Mouse (Mus musculus) layer of hippocampus, adult 2 months (tissue): ENCODE data around the gene Tmed2. TPM values are rescaled to one million over a fixed set of nuclear protein-coding genes. Genes with fewer than 3 reads are reported as not detected.
A peak's percentile ranks its signal among the peaks of the same experiment; 100 is the strongest.
"Not testable (repeated sequence)": the region's sequence is repeated elsewhere in the genome, so short reads cannot be mapped to it uniquely, and the experiment has no call there.

Source experiments
- DNase-seq, 2 experiments: peaks; one replicate each; pipeline ENCODE4 v3.0.0; 2022; ENCODE audit warnings: low spot score in 2 of 2
- H3K27ac ChIP-seq: fragments of 200-600 bp; 2 replicates; pipeline ENCODE4 v1.8.1; 2022
- H3K4me3 ChIP-seq: fragments of 200-600 bp; 2 replicates; pipeline ENCODE4 v1.8.1; 2022; ENCODE audit warnings: mild to moderate bottlenecking
- CTCF ChIP-seq: fragments of 200-600 bp; conservative IDR thresholded peaks from 2 replicates; pipeline ENCODE4 v1.8.1; 2022; ENCODE audit warnings: antibody characterized with exemption, mild to moderate bottlenecking, moderate library complexity
- total RNA-seq, 2 experiments: library from RNA; stranded (reverse); gene quantifications; 2 replicates each; pipeline ENCODE4 v1.2.3; 2021

Gene Tmed2
- total RNA-seq, 2 experiments from 2014 or later = 97.4 to 99.3 TPM

- Histone ChIP-seq H3K4me3 (peak within 1 kb of the TSS; percentile 69), H3K27ac (peak within 1 kb of the TSS; percentile 96)
- TF ChIP-seq CTCF = no peak
- peak; percentile 72 to 80 for DNase-seq
Measured at GRCm38 (mm10) chr5:124530655-124531582, 9.6 kb upstream of the Tmed2 start, which contains the start of gene Rilpl1. Gene Rilpl1 (minus strand): TSS chr5:124531391.

GRCm38 (mm10) chr5:124531583-124531930 lies 8.9 kb upstream of the Tmed2 start:
- 0 out of 2 replicates have a peak, but pooled peaks have one; percentile 5 for TF ChIP-seq CTCF
- H3K4me3 ChIP-seq = peak overlapping the region; percentile 69
- H3K27ac ChIP-seq = peak overlapping the region; percentile 96
- DNase-seq = no peak

GRCm38 (mm10) chr5:124532451-124532850 lies 8.0 kb upstream of the Tmed2 start:
- TF ChIP-seq CTCF = no peak
- Histone ChIP-seq H3K4me3 (no peak overlapping the region), H3K27ac (peak overlapping the region; percentile 96; the same call in 1 of the 2 replicates)
- no peak for DNase-seq

GRCm38 (mm10) chr5:124535016-124535415 lies 5.5 kb upstream of the Tmed2 start:
- no peak overlapping the region for H3K27ac ChIP-seq
- no peak for DNase-seq
- no peak for TF ChIP-seq CTCF
- no peak overlapping the region for H3K4me3 ChIP-seq

- Histone ChIP-seq H3K4me3 (peak overlapping the region; percentile 26; the same call in 1 of the 2 replicates), H3K27ac (peak overlapping the region; percentile 70)
- DNase-seq = no peak
- peak; percentile 34 for TF ChIP-seq CTCF
Measured at GRCm38 (mm10) chr5:124536776-124537175, 3.7 kb upstream of the Tmed2 start.

GRCm38 (mm10) chr5:124538813-124539792 lies 1.4 kb upstream of the Tmed2 start:
- peak overlapping the region; percentile 74 for H3K27ac ChIP-seq
- H3K4me3 ChIP-seq = no peak overlapping the region
- DNase-seq = peak; percentile 72 to 82
- peak; percentile 83 for TF ChIP-seq CTCF

GRCm38 (mm10) chr5:124539905-124540304 lies 590 bp upstream of the Tmed2 start:
- TF ChIP-seq CTCF = no peak
- no peak for DNase-seq
- Histone ChIP-seq H3K4me3 (peak overlapping the region; percentile 48), H3K27ac (peak overlapping the region; percentile 84)

GRCm38 (mm10) chr5:124540905-124541601 lies 558 bp downstream of the Tmed2 start:
- no peak for TF ChIP-seq CTCF
- DNase-seq = no peak
- H3K27ac ChIP-seq = peak overlapping the region; percentile 75

GRCm38 (mm10) chr5:124541602-124541973 lies 1.1 kb downstream of the Tmed2 start:
- no peak for TF ChIP-seq CTCF
- no peak for DNase-seq
- Histone ChIP-seq H3K4me3 (peak overlapping the region; percentile 85), H3K27ac (peak overlapping the region; percentile 75)

More at GRCm38 (mm10) chr5:124540905-124541601, 558 bp downstream of the Tmed2 start:
- H3K4me3 ChIP-seq = peak overlapping the region; percentile 85

GRCm38 (mm10) chr5:124550737-124551136 lies 10.2 kb downstream of the Tmed2 start:
- DNase-seq, H3K4me3 ChIP-seq, H3K27ac ChIP-seq: not testable (repeated sequence)

- H3K27ac ChIP-seq = peak overlapping the region; percentile 91; the same call in 1 of the 2 replicates
- peak overlapping the region; percentile 87 for H3K4me3 ChIP-seq
- TF ChIP-seq CTCF = peak; percentile 60
- not testable (repeated sequence) for DNase-seq
Measured at GRCm38 (mm10) chr5:124551349-124552093, 11.0 kb downstream of the Tmed2 start.
